Mouse (Mus musculus): Measurements from ENCODE around the gene Ceacam19.

Gene Ceacam19

GRCm38 (mm10) chr7:19880754-19881153, 7.0 kb downstream of the Ceacam19 start:
- no peak for DNase-seq (ENCODE audit: low spot score)

DNA sequence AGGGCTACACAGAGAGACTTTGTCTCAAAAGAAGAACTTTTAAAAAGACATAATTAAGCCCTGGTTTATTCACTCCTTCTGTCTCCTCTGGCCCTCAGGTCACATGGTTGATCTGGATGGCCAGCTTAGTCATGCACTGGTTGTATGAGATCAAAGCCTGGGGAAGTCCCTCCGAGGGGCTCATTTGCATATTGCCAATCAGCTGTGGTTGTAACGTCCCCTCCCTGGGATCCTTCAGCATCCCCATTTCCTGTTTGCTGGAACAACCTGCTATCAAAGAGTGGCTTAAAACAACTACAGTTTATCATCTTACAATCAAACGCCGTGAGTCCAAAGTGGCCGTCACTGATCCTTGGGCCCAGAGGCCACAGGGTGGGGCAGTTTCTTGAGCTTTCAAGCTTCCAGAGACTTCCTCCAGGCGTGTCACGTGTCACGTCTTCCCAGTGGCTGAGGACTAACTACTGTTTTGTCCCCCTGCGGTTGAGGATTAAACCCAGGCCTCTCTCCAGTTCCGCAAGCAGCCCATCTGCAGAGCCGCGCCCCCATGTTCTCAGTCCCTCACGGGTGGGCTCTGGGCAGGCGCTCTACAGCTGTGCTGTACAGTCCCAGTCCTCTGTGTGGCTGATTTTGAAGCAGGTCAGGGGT, 10.9 kb downstream of the Ceacam19 start:
- no peak for DNase-seq (ENCODE audit: low spot score)

DNA sequence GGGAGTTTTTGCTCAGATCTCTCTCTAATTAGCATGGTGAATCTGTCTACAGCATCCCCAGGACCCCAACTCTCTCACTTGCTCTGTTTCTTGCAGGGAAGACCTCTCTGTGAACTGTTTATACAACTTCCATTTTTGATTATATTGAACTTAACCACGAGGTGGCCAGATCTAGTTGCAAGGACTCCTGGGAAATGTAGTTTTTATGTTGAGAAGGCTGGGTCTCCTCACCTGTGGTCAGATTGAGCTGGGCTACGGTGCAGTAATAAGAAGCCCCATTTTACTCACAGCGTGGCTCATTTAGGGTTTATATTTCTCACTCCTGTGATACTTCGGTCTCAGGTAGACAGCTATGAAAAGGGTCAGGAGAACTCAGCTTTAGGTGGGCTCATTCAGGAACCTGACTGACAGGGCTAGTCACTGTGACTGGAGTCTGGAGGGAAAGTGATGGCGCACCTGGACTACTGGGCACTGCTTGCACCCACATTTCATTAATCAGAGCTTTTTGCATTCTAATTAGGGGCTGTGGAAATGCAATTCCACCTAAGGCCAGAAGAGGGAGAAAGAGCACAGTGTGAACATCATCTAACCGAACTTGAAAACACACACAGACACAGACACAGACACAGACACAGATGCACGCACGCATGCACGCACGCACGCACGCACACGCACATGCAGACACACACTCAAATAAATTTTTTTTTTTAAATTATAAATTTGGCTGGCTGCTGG, 11.7 kb downstream of the Ceacam19 start:
- DNase-seq (ENCODE audit: low spot score), result no peak

GRCm38 (mm10) chr7:19871943-19872601, 15.7 kb downstream of the Ceacam19 start:
- no peak for DNase-seq (ENCODE audit: low spot score)

DNA sequence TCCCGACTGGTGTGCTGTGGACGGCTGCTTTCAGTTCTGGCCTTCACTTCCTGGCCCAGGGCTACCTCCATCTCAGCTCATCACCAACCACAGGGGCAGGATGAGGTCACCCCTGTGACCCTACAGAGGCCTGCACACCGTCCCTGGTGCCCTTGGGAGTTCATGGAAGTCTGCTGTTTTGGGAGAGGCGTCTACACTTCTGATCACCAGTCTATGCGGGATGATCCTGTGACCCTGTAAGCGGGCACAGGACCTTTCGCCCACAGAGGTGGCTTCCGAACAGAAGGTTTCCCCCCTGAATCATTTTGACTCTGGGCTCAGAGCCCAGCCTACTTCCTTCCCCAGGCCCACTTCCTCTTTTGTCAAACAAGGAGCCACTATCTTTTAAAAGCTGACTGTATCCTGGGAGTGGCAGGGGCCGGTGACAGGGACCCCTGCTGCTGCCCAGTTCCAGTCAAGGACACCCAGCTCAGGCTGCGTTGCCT, 16.6 kb downstream of the Ceacam19 start:
- DNase-seq (ENCODE audit: low spot score), result no peak

GRCm38 (mm10) chr7:19867751-19868399, 19.9 kb downstream of the Ceacam19 start:
- DNase-seq (ENCODE audit: low spot score), result no peak

DNA sequence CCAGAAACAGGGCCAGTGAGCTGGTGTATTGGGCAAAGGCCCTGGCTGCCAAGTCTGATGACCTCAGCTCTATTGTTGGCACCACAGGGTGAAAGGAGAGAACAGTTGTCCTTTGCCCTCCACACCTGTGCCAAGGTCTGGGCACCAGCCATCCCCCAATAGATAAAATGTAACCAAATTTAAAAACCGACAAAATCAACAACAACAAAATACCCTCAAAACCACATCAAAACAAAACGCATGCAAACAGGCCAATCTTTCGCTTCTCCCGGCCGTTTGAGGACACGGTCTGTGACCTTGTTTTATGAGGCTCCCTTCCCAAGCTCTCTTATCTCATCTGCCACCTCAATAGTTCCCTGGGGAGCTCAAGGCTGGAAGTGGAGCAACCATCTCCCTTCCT, 21.3 kb downstream of the Ceacam19 start:
- no peak for DNase-seq (ENCODE audit: low spot score)

- DNase-seq (ENCODE audit: low spot score), result peak; percentile 49
Measured at GRCm38 (mm10) chr7:19865246-19866036, 22.3 kb downstream of the Ceacam19 start.

GRCm38 (mm10) chr7:19864241-19864640, 23.5 kb downstream of the Ceacam19 start:
- peak; percentile 73 for DNase-seq (ENCODE audit: low spot score)

GRCm38 (mm10) chr7:19861199-19861598, 26.6 kb downstream of the Ceacam19 start, which contains the start of gene Ceacam16:
Gene Ceacam16 (minus strand): TSS chr7:19861299.
- no peak for DNase-seq (ENCODE audit: low spot score)

- no peak for DNase-seq (ENCODE audit: low spot score)
Measured at GRCm38 (mm10) chr7:19859740-19860139, 28.0 kb downstream of the Ceacam19 start.

GRCm38 (mm10) chr7:19856283-19856682, 31.5 kb downstream of the Ceacam19 start:
- no peak for DNase-seq (ENCODE audit: low spot score)

GRCm38 (mm10) chr7:19855663-19856062, 32.1 kb downstream of the Ceacam19 start:
- DNase-seq (ENCODE audit: low spot score), result no peak

DNA sequence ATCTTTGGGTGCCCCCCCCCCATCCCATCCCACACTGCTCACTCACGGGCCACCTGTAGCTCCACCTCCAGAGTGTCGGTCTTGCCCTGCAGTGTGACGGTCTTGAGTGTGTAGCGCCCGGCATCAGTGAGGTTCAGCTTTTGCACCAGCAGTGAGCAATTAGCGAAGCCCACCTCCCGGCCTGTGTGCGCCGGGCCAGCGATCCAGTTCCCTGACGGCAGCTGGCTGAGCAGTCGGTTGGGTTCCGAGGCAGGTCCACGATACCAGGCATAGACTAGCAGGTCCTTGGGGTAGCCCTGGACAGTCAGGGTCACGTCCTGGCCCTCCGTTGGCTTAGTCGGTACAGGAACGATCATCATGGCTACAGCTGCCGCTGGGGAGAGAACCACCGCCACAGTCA, 34.2 kb downstream of the Ceacam19 start:
- DNase-seq (ENCODE audit: low spot score), result no peak

GRCm38 (mm10) chr7:19851858-19852570, 35.8 kb downstream of the Ceacam19 start, which contains the start of gene Gm19345:
Gene Gm19345 (plus strand): TSS chr7:19852003.
- no peak for DNase-seq (ENCODE audit: low spot score)

- no peak for DNase-seq (ENCODE audit: low spot score)
Measured at GRCm38 (mm10) chr7:19844521-19845171, 43.1 kb downstream of the Ceacam19 start.

DNA sequence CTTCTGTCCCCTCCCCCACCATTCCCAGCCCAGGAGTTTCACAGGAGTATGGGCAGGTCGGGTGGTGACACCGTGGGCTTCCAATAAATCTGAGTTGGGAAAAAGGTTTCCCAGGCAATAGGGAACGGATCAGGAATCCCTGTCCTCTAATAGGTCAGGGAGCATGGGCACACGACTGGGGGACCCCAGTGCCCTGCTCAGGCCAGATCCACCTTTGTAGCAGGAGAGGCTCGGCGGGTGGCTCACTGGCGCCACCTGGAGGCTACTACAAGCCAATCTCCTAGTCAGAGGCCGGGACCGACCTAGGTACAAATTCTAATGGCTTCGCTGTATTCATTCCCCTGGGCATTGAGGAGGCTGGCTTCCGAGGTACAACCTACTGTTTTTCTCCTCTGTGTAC, 44.2 kb downstream of the Ceacam19 start:
- peak; percentile 64 for DNase-seq (ENCODE audit: low spot score)

GRCm38 (mm10) chr7:19842885-19843504, 44.8 kb downstream of the Ceacam19 start:
- DNase-seq (ENCODE audit: low spot score), result no peak

DNA sequence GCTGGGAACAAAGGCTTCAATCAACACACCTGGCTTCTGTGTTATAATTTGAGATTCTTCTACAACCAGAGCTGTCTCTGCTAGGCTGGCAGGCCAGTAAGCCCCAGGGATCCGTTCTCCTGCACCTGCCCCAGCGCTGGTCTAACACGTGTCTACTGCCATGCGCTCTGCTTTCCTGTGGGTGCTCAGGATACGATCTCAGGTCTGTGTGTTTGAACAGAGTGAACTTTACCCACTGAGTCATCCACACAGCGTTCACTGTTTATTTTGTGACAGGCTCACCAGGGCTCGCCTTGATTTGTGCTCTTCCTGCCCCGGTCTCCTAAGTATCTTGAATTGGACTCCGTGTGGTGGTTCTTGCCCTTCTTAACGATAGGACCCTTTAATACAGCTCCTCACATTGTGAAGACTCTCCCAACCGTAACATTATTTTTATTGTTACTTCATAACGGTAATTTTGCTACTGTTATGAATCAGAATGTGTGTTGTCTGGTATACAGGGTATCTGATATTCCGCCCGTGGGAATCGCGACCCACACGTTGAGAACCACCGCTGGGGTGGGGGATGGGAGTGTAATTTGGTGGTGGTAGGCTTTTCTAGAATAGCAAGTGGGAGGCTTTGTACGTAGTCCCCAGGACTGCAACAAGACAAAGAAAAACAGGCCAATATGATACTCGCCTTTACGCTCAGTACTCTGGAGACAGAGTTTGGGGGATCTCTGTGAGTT, 45.9 kb downstream of the Ceacam19 start:
- no peak for DNase-seq (ENCODE audit: low spot score)
